Mouse (Mus musculus) spleen, postnatal 4 days (tissue): ENCODE measurements at regions not wholly inside any gene's neighbourhood (a gene's known extent, or its start where the extent isn't known, plus 50 kb on each side); places are given as distances from the start of the nearest gene placed in this dataset.

ENCODE experiments used
- DNase-seq, 2 experiments: peaks; one replicate each; pipeline ENCODE4 v3.0.0; 2022; ENCODE audit warnings: low spot score in 2 of 2

DNA sequence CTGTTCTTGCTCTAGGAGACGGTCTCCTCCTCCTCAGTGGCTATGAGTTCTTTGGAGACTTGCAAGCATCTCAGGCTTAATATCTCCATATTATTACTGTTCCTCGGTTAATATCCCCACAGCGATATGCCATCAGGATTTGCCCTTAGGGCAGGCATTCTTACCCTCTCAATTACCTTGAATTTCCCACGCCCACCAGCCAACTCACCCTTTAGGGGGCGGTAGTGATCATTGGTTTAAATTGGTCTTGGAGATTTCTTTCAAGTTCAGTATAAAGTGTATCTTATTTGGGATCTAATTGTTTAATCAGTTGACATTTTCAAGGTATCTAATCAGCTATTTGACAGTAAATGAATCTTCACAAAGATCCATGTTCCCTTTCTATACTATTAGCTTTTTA is 162.5 kb downstream of the Emp1 start:
- no peak for DNase-seq

DNA sequence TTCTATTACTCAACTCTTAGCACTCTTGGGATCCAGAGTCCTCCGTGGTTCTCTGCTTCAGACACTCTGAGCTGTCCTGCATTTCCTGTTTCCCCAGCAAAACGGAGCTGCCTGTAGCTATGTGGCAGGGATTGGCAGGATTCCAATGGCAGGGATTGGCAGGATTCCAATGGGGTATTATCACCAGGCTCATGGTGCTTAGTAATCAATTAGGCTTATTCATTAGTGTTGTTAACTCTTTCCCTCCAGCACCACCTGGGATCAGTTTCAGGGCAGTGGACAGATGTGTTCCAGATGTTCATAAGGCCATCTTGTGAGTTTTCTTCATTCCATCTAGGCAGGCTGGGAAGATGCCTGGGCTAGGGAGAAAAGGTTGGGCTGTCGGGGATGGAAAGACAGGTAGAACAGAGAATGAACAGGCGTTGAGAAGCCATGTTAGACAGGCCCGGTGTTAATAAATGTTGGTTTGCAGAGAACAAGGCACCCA is 163.5 kb downstream of the Emp1 start:
- no peak for DNase-seq

DNA sequence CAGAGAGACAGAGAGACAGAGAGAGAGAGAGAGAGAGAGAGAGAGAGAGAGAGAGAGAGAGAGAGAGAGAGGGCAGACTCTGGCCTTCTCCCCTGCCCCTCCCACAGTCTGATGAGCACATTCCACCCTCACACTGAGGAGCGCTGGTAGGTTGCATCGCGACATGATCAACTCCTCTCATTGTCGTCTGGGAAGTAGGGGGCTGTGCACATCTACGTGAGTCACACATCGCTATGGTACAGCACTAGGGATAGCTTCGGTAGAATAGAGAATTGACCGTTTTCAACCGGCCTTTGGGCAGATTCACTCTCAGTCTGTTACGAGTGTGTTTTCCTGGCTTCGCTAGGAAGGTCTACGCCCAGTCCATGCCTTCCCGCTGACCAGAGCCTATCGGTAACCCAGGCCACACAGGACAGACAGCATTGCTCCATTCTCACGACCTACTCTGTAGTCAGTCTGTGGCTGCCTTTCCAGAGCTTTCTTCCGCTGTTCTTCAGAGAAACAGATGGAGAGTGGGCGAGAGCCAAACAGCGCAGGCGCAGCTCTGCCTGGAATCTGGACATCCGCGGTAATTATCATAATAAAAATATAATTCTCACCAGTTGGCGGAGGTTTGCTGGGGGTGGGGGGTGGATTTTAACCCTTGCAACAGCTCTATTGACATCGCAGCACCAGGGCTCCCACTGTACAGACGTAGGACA is 164.3 kb downstream of the Emp1 start:
- DNase-seq, result no peak

DNA sequence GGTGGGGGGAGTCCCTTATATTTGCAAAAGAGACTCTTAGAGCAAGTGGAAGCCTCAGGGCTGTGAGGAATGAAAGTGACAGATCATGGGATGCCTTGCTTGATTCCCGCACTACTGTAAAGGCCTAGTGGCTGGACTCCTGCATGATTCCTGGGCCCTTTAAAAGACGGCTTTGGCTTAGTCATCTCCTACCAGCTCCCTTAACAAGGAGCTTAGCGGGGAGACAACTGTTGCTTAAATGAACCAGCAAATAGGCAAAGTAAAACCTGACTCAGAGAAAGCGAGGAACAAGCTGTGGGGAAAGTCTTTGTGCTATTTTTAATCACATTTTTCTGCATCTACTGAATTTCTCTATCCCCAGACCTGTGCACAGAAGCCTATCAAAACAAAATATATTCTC is 165.5 kb downstream of the Emp1 start:
- DNase-seq, result no peak

DNA sequence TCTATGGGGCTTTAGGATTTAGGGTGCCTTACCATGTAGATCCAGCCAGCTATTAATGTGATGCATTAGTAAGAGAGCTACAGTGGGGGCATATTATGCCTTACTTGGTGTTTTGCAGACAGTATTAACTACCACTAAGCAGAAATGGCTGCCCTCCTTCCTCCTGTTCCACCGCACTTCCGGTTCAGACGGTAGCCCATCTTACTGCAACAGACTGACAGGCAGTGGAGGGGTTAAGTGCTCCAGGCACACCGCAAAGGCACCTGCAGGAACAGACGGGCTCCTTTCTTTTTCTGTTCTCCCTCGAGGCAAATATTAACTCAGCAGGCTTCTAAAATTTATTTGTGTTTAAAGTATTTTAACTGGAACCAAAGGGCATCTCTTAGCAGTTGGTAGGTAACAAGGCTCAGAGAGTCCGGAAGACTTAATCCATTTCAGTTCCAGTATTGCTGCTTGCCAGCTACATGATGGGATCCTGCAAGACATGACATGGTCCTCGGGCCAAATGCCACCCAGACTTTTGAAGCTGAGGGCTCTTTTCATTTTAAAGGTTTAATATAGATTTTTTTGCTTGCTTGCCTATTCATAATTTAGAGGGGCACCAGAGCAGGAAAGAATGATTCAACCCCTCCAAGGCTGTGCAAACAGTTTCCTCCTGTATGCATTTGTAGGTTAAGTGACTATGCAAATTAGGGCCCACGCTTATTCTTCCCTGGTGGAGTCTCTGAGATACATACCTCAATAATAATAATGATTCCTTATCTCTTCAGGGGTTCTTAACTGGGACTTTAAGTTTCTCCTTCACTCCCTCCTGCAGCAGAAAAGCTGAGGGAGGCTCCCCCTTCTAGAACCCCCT is 177.7 kb downstream of the Emp1 start:
- DNase-seq, result no peak

DNA sequence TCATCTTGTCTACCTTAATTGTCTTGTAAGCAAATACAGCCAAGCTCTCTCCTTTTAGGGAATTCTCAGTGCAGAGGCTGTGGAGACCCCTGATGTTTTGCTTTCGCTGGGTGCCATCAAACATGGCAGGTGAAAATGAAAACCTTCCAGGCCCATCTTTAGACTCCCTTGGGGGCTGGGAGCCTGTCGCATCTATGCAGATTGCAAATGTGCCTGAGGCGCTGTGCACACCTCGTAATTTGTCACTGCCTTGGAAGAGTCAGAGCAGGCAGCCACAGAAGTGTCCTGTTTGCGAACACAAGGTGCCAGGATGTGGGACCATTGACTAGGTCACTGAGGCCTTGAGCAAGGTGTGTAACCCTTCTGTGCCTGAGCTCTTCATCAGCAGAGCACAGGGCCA is 179.2 kb downstream of the Emp1 start:
- no peak for DNase-seq

DNA sequence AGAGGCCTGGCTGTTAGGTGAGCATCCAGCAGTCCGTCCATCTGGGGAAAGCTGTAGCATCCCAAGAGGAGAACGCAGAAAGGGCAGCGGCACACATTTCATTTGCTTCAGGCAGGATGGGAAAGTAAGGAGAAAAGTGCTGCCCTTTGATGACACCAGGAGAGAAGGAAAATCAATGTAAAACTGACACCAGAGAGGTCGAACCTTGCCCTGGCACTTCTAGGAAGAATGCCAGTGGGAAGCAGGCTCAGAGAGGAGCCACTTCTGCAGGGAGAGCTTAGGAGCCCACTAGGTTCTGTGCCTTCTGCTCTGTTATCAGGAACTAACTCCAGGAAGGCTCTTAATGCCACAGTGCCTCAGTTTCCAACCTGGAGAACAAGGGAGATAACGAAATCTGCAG is 180.0 kb downstream of the Emp1 start:
- no peak for DNase-seq

DNA sequence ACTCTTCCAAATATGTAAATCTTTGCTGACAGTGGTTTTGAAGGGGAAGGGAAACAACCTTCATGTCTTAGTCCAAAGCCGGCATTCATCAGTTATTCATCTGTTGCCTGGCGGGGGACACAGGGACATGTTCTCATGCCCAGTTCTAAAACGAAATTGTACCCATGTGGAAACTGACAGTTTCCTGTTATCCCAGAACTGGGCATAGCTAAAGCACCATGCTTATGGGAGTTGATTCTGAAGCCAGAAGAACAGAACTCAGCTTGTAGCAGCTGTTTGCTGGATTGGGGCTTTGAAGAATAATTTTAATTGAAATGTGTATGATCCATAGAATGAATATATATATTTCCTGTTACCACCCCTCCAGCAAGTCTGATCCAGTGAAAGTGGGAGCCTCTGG is 181.0 kb downstream of the Emp1 start:
- DNase-seq, result no peak

DNA sequence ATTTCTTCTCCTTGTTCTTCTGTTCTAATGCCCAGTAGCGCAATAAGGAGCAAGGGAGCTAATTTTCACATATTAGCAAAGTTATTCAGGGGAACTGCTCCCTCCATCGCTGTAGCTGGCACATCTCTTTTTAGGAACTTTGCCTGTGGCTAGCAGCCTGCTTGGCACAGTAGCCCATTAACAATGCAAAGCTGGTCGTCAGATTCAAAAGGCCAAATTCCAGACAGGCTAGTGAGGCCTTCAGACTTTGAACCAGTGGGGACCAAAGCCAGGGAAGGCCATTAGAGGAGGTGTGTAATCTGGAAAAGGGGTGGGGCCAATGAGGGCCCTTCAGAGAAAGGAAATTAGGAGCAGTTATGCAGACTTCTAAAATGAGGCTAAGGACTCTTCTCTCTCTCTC is 181.5 kb downstream of the Emp1 start:
- DNase-seq, result no peak

DNA sequence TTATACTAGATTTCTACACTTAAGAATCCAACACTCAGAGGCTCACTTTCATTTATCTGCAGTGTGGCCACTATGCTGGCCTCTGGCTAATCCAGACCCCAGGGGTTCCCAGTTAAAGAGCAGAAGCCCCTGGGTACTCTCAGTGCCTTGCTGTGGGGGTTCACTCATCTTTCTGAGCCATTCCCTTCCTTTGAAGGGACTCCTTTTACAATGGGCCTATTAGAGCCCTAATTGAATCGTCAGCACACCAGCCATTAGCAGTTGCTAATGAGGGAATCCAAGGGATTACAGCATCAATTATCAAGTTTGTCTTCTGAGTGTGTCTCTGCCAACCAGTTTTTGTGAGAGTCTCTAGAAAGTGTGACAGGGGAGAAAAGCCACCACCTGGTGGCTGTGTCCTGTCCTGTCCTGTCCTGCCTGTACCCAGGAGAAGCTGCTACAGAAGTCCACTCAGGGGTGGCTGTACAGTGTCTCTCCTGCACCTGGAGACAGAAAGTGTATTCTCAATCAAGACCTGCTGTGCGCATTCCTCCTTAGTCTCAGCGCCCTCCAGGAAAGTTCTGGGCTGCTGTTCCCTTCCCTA is 188.1 kb downstream of the Emp1 start:
- no peak for DNase-seq

DNA sequence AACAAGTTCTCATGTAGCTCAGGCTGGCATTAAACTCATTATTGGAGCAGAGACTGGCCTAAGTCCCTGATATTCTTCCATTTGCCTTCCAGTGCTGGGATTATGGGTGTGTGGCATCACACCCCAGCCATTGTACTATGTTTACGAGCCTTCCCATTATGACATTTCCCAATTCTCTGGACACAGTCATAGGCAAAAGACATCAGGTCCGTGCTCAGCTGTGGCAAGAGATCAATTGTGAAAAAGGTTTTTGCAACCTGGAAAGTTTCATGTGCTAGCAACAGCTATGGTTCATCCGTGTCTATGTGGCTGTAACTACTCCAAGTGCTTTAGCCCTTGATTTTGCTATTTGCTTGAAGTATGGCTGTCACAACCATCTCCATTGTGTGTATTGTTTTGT is 190.1 kb downstream of the Emp1 start:
- DNase-seq, result no peak

DNA sequence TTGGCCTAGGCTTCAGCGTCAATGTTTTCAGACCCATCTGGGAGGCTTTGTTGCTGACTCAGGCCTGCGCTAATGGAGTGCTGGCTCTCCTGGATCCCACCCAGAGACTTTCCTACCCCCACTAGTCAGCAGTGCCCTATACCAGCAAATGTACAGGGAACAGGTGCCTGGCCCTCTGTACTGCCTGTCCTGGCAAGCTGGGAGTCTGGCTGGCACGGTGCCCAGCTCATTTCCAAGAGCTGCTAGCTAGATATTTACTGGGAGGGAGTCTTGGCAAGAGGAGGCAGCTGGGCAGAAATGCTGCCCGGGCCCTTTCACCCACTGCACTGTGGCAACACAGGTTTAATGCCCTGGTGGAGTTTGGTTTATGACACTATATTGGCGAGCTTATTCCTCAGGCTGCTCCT is 197.2 kb downstream of the Emp1 start:
- DNase-seq, result no peak

DNA sequence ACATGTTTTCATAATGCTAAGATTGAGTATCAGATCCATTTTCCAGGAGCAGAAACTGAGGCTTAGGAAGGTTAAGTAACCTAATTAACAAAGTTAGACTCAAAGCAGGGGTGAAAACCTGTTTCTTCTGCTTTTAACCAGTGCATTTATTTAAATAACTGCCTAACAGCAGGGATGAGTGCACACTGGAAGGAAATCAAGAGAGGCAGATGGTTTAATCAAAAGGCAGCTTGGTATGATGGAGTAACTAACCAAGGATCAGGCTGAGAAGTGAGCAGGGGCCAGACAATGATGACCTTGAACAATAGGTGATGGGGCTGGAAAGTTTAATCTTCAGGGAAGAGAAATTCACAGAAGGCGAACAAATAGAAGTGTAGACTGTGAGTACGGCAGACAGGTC is 199.9 kb downstream of the Emp1 start:
- no peak for DNase-seq

DNA sequence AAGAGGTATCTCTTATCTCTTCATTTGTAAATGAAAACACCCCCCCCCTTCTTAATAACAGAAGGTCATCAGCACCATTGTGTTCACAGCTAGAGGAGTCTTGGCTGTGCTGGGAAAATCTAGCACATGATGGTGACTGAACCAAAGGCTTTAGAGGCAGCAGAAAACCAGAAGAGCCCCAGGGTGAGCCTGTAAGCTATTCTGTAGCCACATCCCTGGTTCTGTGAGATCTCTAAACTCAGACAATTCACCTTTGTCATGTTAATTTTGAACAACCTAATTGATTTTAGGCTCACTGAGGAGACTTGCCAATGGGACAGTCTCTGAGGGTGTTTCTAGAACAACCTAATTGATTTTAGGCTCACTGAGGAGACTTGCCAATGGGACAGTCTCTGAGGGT is 201.4 kb downstream of the Emp1 start:
- no peak for DNase-seq

DNA sequence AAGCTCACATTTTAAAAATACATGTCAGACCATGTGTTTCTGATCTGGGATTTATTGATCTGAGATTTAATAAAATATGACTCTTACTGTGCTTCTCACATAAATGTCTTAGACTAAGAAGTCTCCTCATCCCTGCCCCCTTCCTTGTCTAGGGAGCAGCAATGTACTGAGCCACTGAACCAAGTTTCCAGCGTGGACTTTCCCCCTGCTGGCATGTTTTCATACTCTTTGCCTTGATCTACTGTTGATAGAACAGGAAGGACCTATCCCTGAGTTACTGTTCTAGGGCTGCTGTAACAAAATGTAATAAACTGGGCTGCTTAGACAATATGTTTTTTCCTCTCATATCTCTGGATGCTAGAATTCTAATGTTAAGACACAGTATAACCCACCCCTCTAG is 206.7 kb downstream of the Emp1 start:
- no peak for DNase-seq

DNA sequence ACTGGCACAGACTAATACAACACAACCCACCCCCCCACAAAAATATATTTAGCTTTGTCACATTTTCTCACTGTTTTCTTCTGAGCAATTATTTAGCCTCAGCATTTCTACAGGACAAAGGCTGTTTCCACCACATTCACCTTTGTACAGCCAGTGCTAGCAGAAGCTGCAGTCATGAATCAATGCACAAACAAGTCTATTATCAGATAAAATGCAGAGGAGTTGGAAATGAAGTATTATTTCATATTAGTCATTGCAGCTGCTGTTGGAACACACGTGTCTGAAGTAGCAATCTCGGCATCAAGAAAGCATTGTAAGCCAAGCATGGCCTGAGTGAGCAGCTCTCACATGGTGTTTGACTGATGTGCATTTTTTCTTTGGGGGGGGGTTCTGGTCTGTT is 212.9 kb downstream of the Emp1 start:
- no peak for DNase-seq

DNA sequence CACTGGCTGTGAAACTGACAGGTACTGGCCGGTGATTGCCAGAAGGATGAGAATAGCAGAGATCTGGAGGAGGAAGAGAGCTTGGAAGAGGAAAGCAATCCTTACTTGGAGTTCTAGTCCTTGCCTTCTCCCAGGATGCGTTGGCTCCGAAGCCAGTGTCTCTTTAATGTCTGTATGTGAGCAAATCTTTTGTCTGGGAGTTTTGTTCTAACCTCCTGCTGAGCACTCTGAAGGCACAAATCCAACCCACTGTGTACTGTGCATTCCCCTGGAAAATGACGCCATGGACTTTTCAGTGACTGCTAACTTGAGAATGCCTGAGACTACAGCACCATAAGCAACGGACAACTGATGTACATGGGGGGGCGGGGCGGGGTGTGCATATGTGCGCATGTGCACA is 216.4 kb downstream of the Emp1 start:
- DNase-seq, result no peak

DNA sequence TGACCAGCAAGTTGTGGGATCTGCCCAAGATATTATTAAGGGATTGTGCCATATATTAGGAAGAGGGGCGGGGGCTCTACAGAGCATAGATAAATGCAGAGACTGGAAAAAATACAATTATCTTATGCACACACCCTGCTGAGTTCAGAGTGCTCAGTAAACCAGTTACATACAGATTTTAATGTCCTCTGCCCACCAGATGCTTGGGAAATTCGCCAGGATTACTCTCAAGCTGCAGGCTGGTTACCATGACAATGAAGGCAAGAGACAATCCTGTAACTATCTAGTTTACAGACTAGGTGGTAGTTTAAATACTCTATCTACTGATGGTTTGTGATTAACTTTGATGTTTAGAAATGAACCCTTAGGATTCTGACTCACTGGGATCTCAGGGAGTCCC is 220.2 kb downstream of the Emp1 start:
- DNase-seq, result no peak

DNA sequence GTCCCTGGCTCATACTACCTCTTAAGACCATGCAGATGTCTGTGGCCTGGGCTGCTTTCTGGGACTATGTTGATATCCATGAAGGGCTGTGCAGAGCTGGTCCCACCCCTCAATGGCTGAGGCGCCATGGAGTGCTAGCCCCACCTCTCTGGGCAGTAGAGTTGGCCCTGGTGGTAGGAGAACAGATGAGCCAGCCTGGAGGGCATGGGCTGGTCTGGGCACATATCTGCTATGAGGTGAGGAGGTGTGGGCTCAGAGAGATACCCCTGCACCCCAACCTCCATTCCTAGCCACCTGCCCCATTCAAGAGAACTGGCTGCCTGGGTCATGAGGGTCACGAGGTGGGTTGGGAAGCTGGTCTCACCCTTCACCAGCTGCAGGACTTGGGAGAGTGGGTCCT is 222.4 kb downstream of the Emp1 start:
- DNase-seq, result no peak

DNA sequence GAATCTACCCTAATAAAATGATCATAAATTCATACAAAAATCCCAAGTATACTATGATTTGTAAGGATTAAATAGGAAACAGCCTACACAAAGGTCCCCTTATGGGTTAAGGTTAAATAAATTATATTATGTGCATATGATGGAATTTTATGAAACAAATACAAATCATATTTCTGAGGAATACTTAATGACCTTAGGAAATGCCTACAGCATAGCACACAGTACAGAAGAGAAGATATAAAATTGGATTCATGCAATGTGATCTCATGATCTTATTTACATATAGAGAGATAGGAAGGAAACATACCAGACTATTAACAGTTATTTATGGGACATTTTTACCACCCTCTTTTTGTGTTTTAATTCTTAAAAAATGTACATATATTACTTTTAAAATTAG is 227.7 kb downstream of the Emp1 start:
- DNase-seq, result no peak

DNA sequence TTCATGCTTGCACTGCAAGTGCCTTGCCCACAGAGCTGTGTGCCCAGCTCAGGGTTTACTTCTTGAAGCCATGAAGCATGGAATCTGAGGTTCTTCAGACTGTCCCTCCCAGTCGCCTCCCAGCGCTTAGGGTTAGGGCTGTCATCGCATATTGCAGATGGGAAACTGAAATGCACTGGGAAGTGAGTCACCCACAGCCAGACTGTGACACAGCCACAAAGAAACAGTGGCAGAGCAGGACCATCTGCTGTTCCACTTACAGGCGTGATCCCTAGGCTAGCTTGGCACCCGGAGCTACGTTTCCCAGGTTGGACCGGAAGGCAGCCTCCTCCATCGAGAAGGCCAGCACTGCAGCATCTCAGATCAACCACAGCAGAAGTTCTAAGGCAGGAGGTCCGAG is 228.7 kb downstream of the Emp1 start:
- DNase-seq, result no peak

DNA sequence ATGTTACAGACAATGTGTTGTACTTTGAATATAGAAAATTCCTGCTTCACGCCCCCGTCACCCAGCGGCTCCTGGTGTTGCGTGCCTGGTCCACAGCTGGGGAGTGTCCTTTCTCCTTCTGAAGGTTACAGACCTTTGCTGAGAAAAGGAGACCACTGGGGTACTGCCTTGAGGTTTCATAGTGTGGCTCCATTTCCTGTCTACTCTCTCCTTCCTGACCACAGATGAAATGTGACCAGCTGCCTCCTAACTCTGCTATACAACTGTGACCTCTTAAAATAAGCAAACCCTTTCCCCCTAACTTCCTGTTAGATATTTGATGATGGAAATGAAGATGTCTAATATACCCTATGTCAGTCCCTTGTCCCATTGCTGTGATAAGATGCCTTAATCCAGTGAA is 234.0 kb downstream of the Emp1 start:
- no peak for DNase-seq

DNA sequence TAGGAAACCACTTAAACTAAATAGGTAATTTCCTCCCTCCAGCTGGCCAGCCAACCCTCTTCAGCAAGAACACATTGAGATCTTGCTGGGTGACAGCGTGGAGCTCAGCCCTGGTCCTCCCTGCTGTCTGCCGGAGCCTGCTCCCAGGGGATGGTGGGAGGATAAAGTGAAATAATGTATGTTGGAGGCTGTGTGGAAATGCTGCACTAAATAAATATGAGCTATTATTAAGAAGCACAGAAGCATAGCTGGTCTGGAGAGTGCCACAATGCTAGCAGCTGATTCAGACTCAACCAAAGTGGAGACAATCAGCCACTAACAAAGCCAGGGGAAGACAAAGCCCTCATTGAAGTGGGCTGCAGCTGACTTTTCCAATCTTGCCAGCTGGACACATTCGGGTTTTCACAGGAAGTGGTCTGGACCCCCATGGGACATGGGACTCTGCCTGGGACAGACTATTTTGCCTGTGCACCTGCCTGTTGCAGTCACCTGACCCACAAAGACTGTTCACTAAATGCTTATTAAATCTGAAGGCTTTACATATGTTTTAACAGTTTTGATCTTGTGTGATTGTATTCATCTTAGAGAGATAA is 248.3 kb downstream of the Emp1 start:
- DNase-seq, result no peak
